ENCODE assay signal across 9 mouse cellular contexts in the genomic region with DNA sequence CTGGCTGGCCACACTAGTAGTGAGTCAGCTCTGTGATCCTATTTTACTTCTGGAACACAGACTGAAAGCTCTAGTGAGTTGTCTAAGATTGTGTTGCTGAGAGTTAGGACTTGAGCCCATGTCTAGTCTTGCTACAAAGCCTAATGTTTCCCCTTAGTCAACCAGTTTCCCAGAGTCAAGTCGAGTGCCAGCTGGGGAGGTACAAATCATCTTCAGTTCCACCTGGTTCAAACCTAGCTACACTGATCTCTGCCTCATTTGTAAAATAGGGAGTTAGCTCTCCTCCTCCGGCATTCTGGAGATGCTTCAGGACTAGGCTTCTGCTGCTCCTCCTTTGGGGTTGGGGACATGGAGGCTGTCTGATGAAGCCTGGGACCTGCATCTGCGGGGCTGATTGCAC. TPM values are rescaled to one million over a fixed set of nuclear protein-coding genes. Genes with fewer than 3 reads are reported as not detected.
DNase-seq lines count a peak whose midpoint lies in the region; ATAC-seq and TF ChIP-seq lines count a peak whose summit lies in the region.
"Had no signal": no experiment of that assay in that cellular context is flagged by ENCODE, and none has a peak within 500 bp of the region (broad histone marks: within the 10 kb centered on the region; RNA-seq: fewer than 3 reads in every experiment).

No protein-coding gene starts in this region.

- peak overlapping the region; percentile 93 for H3K4me3 ChIP-seq in heart, embryonic 10.5 days
- peak overlapping the region; percentile 99 for H3K4me3 ChIP-seq in E14TG2a.4 (replicated peaks; ENCODE audit: low read length)
- peak overlapping the region; percentile 96 for H3K4me3 ChIP-seq in forebrain, embryonic 11.5 days (ENCODE audit: low read depth, low read length)
- H3K4me3 ChIP-seq in liver, embryonic 15.5 days (replicated peaks) = peak overlapping the region; percentile 88

- H3K4me2 ChIP-seq in forebrain, embryonic 11.5 days (ENCODE audit: low read depth, low read length, severe bottlenecking) = peak overlapping the region; percentile 76
- peak overlapping the region; percentile 87 for H3K4me2 ChIP-seq in liver, embryonic 15.5 days

- H3K27me3 ChIP-seq in heart, embryonic 10.5 days (ENCODE audit: insufficient read depth, poor library complexity, severe bottlenecking) = no peaks in the 10 kb centered on the region
- no peaks in the 10 kb centered on the region for H3K27me3 ChIP-seq in E14TG2a.4 (ENCODE audit: insufficient read depth, low read length)
- H3K27me3 ChIP-seq in forebrain, embryonic 11.5 days (ENCODE audit: control insufficient read depth, insufficient read depth, low read length) = no peaks in the 10 kb centered on the region
- H3K27me3 ChIP-seq in liver, embryonic 15.5 days = no peaks in the 10 kb centered on the region
- H3K27me3 ChIP-seq: Patski had no signal

- no peak for TF ChIP-seq CTCF in E14TG2a.4 (conservative IDR thresholded peaks at IDR 0.05; ENCODE audit: low read length)

- DNase-seq in heart, embryonic 10.5 days (ENCODE audit: low spot score) = no peak
- DNase-seq in heart, postnatal 25 days (ENCODE audit: low spot score) = no peak
- DNase-seq in forebrain, embryonic 11.5 days (ENCODE audit: low spot score) = no peak
- no peak for DNase-seq in gastrocnemius, postnatal 14 days
- no peak for DNase-seq in lung, adult 18-20 months

- 60% methylated on average over 3 of the region's 3 CpGs for WGBS in heart, embryonic 10.5 days
- WGBS in forebrain, embryonic 11.5 days = 69% methylated on average over 3 of the region's 3 CpGs
- WGBS in liver, embryonic 15.5 days (ENCODE audit: insufficient replicate concordance) = 34% methylated on average over 3 of the region's 3 CpGs

- H3K9ac ChIP-seq in forebrain, embryonic 11.5 days (ENCODE audit: low read length) = peak overlapping the region; percentile 96
- peak overlapping the region; percentile 78 for H3K9ac ChIP-seq in liver, embryonic 15.5 days

- peak overlapping the region; percentile 97 for H3K27ac ChIP-seq in heart, embryonic 10.5 days
- H3K27ac ChIP-seq in forebrain, embryonic 11.5 days (ENCODE audit: low read depth, low read length) = peak overlapping the region; percentile 85; the same call in 1 of the 2 replicates
- H3K27ac ChIP-seq in liver, embryonic 15.5 days (replicated peaks) = peak overlapping the region; percentile 94

- intact Hi-C loops in heart, postnatal 25 days (cut with DNase I) = loop anchor here (1.0 to 2.0 kb wide), 2 partner anchors 27 to 48 kb away; a partner anchor contains a TSS
- intact Hi-C loops in gastrocnemius, postnatal 14 days (cut with DNase I; ENCODE audit: low total_unique reads) = no loop called here

- 0 out of 2 replicates have a peak, but pooled peaks have one; percentile 0 for ATAC-seq in forebrain, embryonic 11.5 days (replicated peaks; ENCODE audit: low FRiP score)
- ATAC-seq in liver, embryonic 15.5 days (ENCODE audit: insufficient read depth) = no peak
- no peak for ATAC-seq in CD4-positive, CD25-positive, alpha-beta regulatory T cell, adult 4 months

- H3K36me3 ChIP-seq in heart, embryonic 10.5 days = peaks cover 41% of the 10 kb centered on the region
- H3K36me3 ChIP-seq in E14TG2a.4 (ENCODE audit: insufficient read depth, low read length) = peaks cover 49% of the 10 kb centered on the region
- peaks cover 10% of the 10 kb centered on the region; the same call in 1 of the 2 replicates for H3K36me3 ChIP-seq in forebrain, embryonic 11.5 days (ENCODE audit: control insufficient read depth, insufficient read depth, low read length)
- H3K36me3 ChIP-seq in liver, embryonic 15.5 days (replicated peaks) = peaks cover 36% of the 10 kb centered on the region

- H3K4me1 ChIP-seq in heart, embryonic 10.5 days = peaks cover 35% of the 10 kb centered on the region
- H3K4me1 ChIP-seq in E14TG2a.4 (replicated peaks; ENCODE audit: low read depth, low read length) = peaks cover 78% of the 10 kb centered on the region
- H3K4me1 ChIP-seq in forebrain, embryonic 11.5 days (replicated peaks; ENCODE audit: control insufficient read depth, insufficient read depth, low read length) = peaks cover 12% of the 10 kb centered on the region
- H3K4me1 ChIP-seq in liver, embryonic 15.5 days (replicated peaks) = peaks cover 58% of the 10 kb centered on the region

- no peaks in the 10 kb centered on the region for H3K9me3 ChIP-seq in heart, embryonic 10.5 days
- no peaks in the 10 kb centered on the region for H3K9me3 ChIP-seq in E14TG2a.4 (ENCODE audit: low read length)
- no peaks in the 10 kb centered on the region for H3K9me3 ChIP-seq in forebrain, embryonic 11.5 days (ENCODE audit: control insufficient read depth, low read length)
- no peaks in the 10 kb centered on the region for H3K9me3 ChIP-seq in liver, embryonic 15.5 days (replicated peaks)

RNA-seq across cellular contexts. Expression of a gene that starts 0.6 kb away (rescaled TPM):
- 410 and 426 TPM in 2 replicates for polyA plus RNA-seq in heart, embryonic 10.5 days (2016; fragmentation: Nextera tagmentation; extraction: Ambion mirVana)
- 100 to 1,000 TPM; 154 to 166 TPM for total RNA-seq in heart, postnatal 25 days (2021)
- 392 and 442 TPM in 2 replicates for polyA plus RNA-seq in forebrain, embryonic 11.5 days (2014; fragmentation: Nextera tagmentation; extraction: Ambion mirVana)
- 151 and 177 TPM in 2 replicates for polyA plus RNA-seq in liver, embryonic 15.5 days (2015; fragmentation: Nextera tagmentation; extraction: Ambion mirVana)
- total RNA-seq in gastrocnemius, postnatal 14 days (2021) = 100 to 1,000 TPM; 143 to 164 TPM
- 100 to 1,000 TPM; 104 to 182 TPM for polyA plus RNA-seq in CD4-positive, CD25-positive, alpha-beta regulatory T cell, adult 4 months (2017; shearing (Covaris generic))

RNA-seq across cellular contexts. Expression of a gene that starts 0.9 kb away (rescaled TPM):
- polyA plus RNA-seq in heart, embryonic 10.5 days (2016; fragmentation: Nextera tagmentation; extraction: Ambion mirVana) = 15.2 and 17.3 TPM in 2 replicates
- 1 to 10 TPM; 9.1 to 9.3 TPM for total RNA-seq in heart, postnatal 25 days (2021)
- polyA plus RNA-seq in forebrain, embryonic 11.5 days (2014; fragmentation: Nextera tagmentation; extraction: Ambion mirVana) = 26.1 and 29.7 TPM in 2 replicates
- polyA plus RNA-seq in liver, embryonic 15.5 days (2015; fragmentation: Nextera tagmentation; extraction: Ambion mirVana) = 27.1 and 33.0 TPM in 2 replicates
- 1 to 10 TPM; 6.4 to 7.2 TPM for total RNA-seq in gastrocnemius, postnatal 14 days (2021)
- polyA plus RNA-seq in CD4-positive, CD25-positive, alpha-beta regulatory T cell, adult 4 months (2017; shearing (Covaris generic)) = 10 to 100 TPM in 1 of 2 experiments, 1 to 10 TPM in 1; 9.2 to 12.7 TPM

RNA-seq across cellular contexts. Expression of a gene that starts 27.4 kb away (rescaled TPM):
- polyA plus RNA-seq in heart, embryonic 10.5 days (2016; fragmentation: Nextera tagmentation; extraction: Ambion mirVana) = 28.1 and 39.9 TPM in 2 replicates
- total RNA-seq in heart, postnatal 25 days (2021) = 1 to 10 TPM; 2.9 to 3.0 TPM
- polyA plus RNA-seq in forebrain, embryonic 11.5 days (2014; fragmentation: Nextera tagmentation; extraction: Ambion mirVana) = 60.2 and 65.8 TPM in 2 replicates
- 10.9 and 11.6 TPM in 2 replicates for polyA plus RNA-seq in liver, embryonic 15.5 days (2015; fragmentation: Nextera tagmentation; extraction: Ambion mirVana)
- 1 to 10 TPM; 1.3 to 2.0 TPM for total RNA-seq in gastrocnemius, postnatal 14 days (2021)
- polyA plus RNA-seq in CD4-positive, CD25-positive, alpha-beta regulatory T cell, adult 4 months (2017; shearing (Covaris generic)) = 10 to 100 TPM; 19.3 to 23.0 TPM

RNA-seq across cellular contexts. Expression of a gene that starts 27.6 kb away (rescaled TPM):
- polyA plus RNA-seq in heart, embryonic 10.5 days (2016; fragmentation: Nextera tagmentation; extraction: Ambion mirVana) = 13.0 and 13.7 TPM in 2 replicates
- total RNA-seq in heart, postnatal 25 days (2021) = 1 to 10 TPM; 9.5 to 10.0 TPM
- polyA plus RNA-seq in forebrain, embryonic 11.5 days (2014; fragmentation: Nextera tagmentation; extraction: Ambion mirVana) = 16.6 and 18.3 TPM in 2 replicates
- 14.5 and 18.0 TPM in 2 replicates for polyA plus RNA-seq in liver, embryonic 15.5 days (2015; fragmentation: Nextera tagmentation; extraction: Ambion mirVana)
- 1 to 10 TPM; 3.8 to 4.1 TPM for total RNA-seq in gastrocnemius, postnatal 14 days (2021)
- polyA plus RNA-seq in CD4-positive, CD25-positive, alpha-beta regulatory T cell, adult 4 months (2017; shearing (Covaris generic)) = 10 to 100 TPM; 39.1 to 52.7 TPM

RNA-seq across cellular contexts. Expression of a gene that starts 29.5 kb away (rescaled TPM):
- 0.81 and 3.0 TPM in 2 replicates for polyA plus RNA-seq in heart, embryonic 10.5 days (2016; fragmentation: Nextera tagmentation; extraction: Ambion mirVana)
- not detected for total RNA-seq in heart, postnatal 25 days (2021)
- 0.47 and 0.49 TPM in 2 replicates for polyA plus RNA-seq in forebrain, embryonic 11.5 days (2014; fragmentation: Nextera tagmentation; extraction: Ambion mirVana)
- polyA plus RNA-seq in liver, embryonic 15.5 days (2015; fragmentation: Nextera tagmentation; extraction: Ambion mirVana) = 11.8 and 11.9 TPM in 2 replicates
- under 1 TPM; 0.04 to 0.10 TPM for total RNA-seq in gastrocnemius, postnatal 14 days (2021)
- not detected for polyA plus RNA-seq in CD4-positive, CD25-positive, alpha-beta regulatory T cell, adult 4 months (2017; shearing (Covaris generic))
